Mouse (Mus musculus) midbrain, embryonic 14.5 days (tissue): ENCODE data around the gene Nmrk2. TPM values are rescaled to one million over a fixed set of nuclear protein-coding genes. Genes with fewer than 3 reads are reported as not detected.

Experiments
- ATAC-seq: fragments of 200-750 bp; cut with Nextera tagmentation; 2 replicates; pipeline ENCODE4 v1.8.0; 2017; ENCODE audit warnings: moderate number of reproducible peaks, moderate library complexity; ENCODE audit not compliant: low FRiP score, low TSS enrichment
- DNase-seq: peaks from one replicate; pipeline ENCODE4 v3.0.0-alpha.2; 2015
- H3K27ac ChIP-seq: fragments of 300-500 bp; sonication (generic); replicated peaks from 2 replicates; pipeline ENCODE4 v1.5.1; 2014; ENCODE audit warnings: mild to moderate bottlenecking, low read depth, low read length, moderate library complexity
- H3K27me3 ChIP-seq: fragments of 300-500 bp; sonication (generic); 2 replicates; pipeline ENCODE4 v1.6.1; 2014; ENCODE audit warnings: low read length, control low read depth, mixed read lengths; ENCODE audit not compliant: control insufficient read depth, insufficient read depth
- H3K36me3 ChIP-seq: fragments of 300-500 bp; sonication (generic); 2 replicates; pipeline ENCODE4 v1.6.1; 2014; ENCODE audit warnings: low read length, control low read depth; ENCODE audit not compliant: control insufficient read depth, insufficient read depth
- H3K4me1 ChIP-seq: fragments of 300-500 bp; sonication (generic); 2 replicates; pipeline ENCODE4 v1.6.1; 2014; ENCODE audit warnings: mild to moderate bottlenecking, antibody characterized with exemption, low read length, control low read depth; ENCODE audit not compliant: control insufficient read depth, insufficient read depth
- H3K4me2 ChIP-seq: fragments of 300-500 bp; sonication (generic); 2 replicates; pipeline ENCODE4 v1.6.1; 2014; ENCODE audit warnings: mild to moderate bottlenecking, low read length, moderate library complexity
- H3K4me3 ChIP-seq: fragments of 300-500 bp; sonication (generic); replicated peaks from 2 replicates; pipeline ENCODE4 v1.5.1; 2014; ENCODE audit warnings: low read depth, low read length
- H3K9ac ChIP-seq: fragments of 300-500 bp; sonication (generic); replicated peaks from 2 replicates; pipeline ENCODE4 v1.6.1; 2014; ENCODE audit warnings: mild to moderate bottlenecking, low read length, moderate library complexity
- H3K9me3 ChIP-seq: fragments of 300-500 bp; sonication (generic); 2 replicates; pipeline ENCODE4 v1.6.1; 2016; ENCODE audit warnings: low read length, control low read depth, mixed read lengths; ENCODE audit not compliant: control insufficient read depth
- WGBS: fragments of 180-500 bp; shearing (Covaris S2); extraction: QIAGEN DNeasy Blood & Tissue Kit; methylation state at CpG from one replicate; pipeline ENCODE4 v1.1.7; 2014; 5-methylcytosine and 5-hydroxymethylcytosine counted together
- polyA plus RNA-seq: library from polyadenylated mRNA; unstranded; fragments of >200 nt; fragmentation: Nextera tagmentation; extraction: Ambion mirVana; gene quantifications from 2 replicates; pipeline ENCODE4 v1.2.1, GENCODE M21; 2014

Nmrk2 gene
- polyA plus RNA-seq, 1 experiment from 2014 or later, result not detected

DNA sequence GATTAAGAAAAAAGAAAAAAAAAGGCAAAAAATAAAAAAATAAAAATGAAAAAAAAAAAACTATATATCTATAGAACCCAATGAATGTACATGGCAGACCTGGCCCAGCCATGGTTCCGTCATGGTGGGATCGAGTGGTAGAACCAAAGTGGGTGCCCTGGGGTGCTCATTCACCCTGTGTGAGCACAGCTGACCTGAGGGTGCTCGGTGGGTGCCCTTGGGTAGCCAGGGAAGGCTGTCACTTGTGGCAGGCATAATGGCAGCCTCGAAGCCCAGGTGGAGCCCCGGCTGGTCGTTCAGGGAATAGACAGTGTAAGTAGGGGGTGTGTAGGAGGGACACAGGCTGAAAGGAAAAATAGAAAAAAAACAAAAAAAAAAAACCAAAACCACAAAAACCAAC lies 50.6 kb downstream of the Nmrk2 start:
- DNase-seq, result no peak
- no peaks in the 10 kb centered on the region for H3K9me3 ChIP-seq
- ATAC-seq, result no peak
- no peak overlapping the region for H3K9ac ChIP-seq
- H3K4me2 ChIP-seq, result no peak overlapping the region
- no peaks in the 10 kb centered on the region for H3K27me3 ChIP-seq
- H3K4me1 ChIP-seq, result no peaks in the 10 kb centered on the region
- peaks cover 82% of the 10 kb centered on the region for H3K36me3 ChIP-seq
- H3K4me3 ChIP-seq, result no peak overlapping the region
- whole genome bisulfite sequencing, result 79% methylated on average over 6 of the region's 6 CpGs
- H3K27ac ChIP-seq, result no peak overlapping the region

Other genes starting within 250 kb of the Nmrk2 start
- 11.5 and 11.6 TPM in 2 replicates for gene Gng7, start 187.1 kb downstream of the Nmrk2 start, polyA plus RNA-seq
- gene Diras1, start 176.4 kb downstream of the Nmrk2 start, polyA plus RNA-seq, result 24.0 and 55.4 TPM in 2 replicates
- gene Slc39a3, start 164.6 kb downstream of the Nmrk2 start, polyA plus RNA-seq, result 32.4 and 34.9 TPM in 2 replicates
- gene Sgta, start 141.9 kb downstream of the Nmrk2 start, polyA plus RNA-seq, result 259 and 292 TPM in 2 replicates
- 31.2 and 38.2 TPM in 2 replicates for gene Thop1, start 132.0 kb downstream of the Nmrk2 start, polyA plus RNA-seq
- 0.09 and 0.31 TPM in 2 replicates for gene Creb3l3, start 103.2 kb downstream of the Nmrk2 start, polyA plus RNA-seq
- gene Map2k2, start 96.1 kb downstream of the Nmrk2 start, polyA plus RNA-seq, result 236 and 240 TPM in 2 replicates
- 8.1 and 12.4 TPM in 2 replicates for gene Zbtb7a, start 66.8 kb downstream of the Nmrk2 start, polyA plus RNA-seq
- gene Pias4, start 34.1 kb downstream of the Nmrk2 start, polyA plus RNA-seq, result 49.2 and 55.7 TPM in 2 replicates
- 479 and 528 TPM in 2 replicates for gene Eef2, start 25.4 kb downstream of the Nmrk2 start, polyA plus RNA-seq
- gene Dapk3, start 19.0 kb downstream of the Nmrk2 start, polyA plus RNA-seq, result 63.3 and 66.9 TPM in 2 replicates
- gene 4930442H23Rik, start 18.2 kb downstream of the Nmrk2 start, polyA plus RNA-seq, result 0.23 TPM in 1 of 2 replicates, not detected in the other
- 82.4 and 118 TPM in 2 replicates for gene Atcay, start 28.8 kb upstream of the Nmrk2 start, polyA plus RNA-seq
- 20.3 and 21.7 TPM in 2 replicates for gene Zfr2, start 31.1 kb upstream of the Nmrk2 start, polyA plus RNA-seq
- gene Matk, start 50.9 kb upstream of the Nmrk2 start, polyA plus RNA-seq, result 14.8 and 29.4 TPM in 2 replicates
- gene Mrpl54, start 64.9 kb upstream of the Nmrk2 start, polyA plus RNA-seq, result 121 and 152 TPM in 2 replicates
- gene Apba3, start 64.9 kb upstream of the Nmrk2 start, polyA plus RNA-seq, result 25.1 and 27.5 TPM in 2 replicates
- gene Tjp3, start 89.5 kb upstream of the Nmrk2 start, polyA plus RNA-seq, result 4.4 and 5.7 TPM in 2 replicates
- 102 and 132 TPM in 2 replicates for gene Pip5k1c, start 90.9 kb upstream of the Nmrk2 start, polyA plus RNA-seq
- gene Cactin, start 119.1 kb upstream of the Nmrk2 start, polyA plus RNA-seq, result 22.6 and 22.8 TPM in 2 replicates
- 2.9 and 3.7 TPM in 2 replicates for gene Tbxa2r, start 126.7 kb upstream of the Nmrk2 start, polyA plus RNA-seq
- not detected in 2 replicates for gene Gipc3, start 141.2 kb upstream of the Nmrk2 start, polyA plus RNA-seq
- 30.6 and 36.5 TPM in 2 replicates for gene Hmg20b, start 148.4 kb upstream of the Nmrk2 start, polyA plus RNA-seq
- 5.9 and 9.2 TPM in 2 replicates for gene Mfsd12, start 155.4 kb upstream of the Nmrk2 start, polyA plus RNA-seq
- gene 4930404N11Rik, start 163.8 kb upstream of the Nmrk2 start, polyA plus RNA-seq, result 0.32 and 0.37 TPM in 2 replicates
- gene Fzr1, start 176.5 kb upstream of the Nmrk2 start, polyA plus RNA-seq, result 122 and 146 TPM in 2 replicates
- 59.5 and 79.6 TPM in 2 replicates for gene Dohh, start 182.4 kb upstream of the Nmrk2 start, polyA plus RNA-seq
- gene Gm48551, start 182.4 kb upstream of the Nmrk2 start, polyA plus RNA-seq, result 4.5 and 8.2 TPM in 2 replicates
- gene Gm48552, start 187.0 kb upstream of the Nmrk2 start, polyA plus RNA-seq, result 1.3 and 2.9 TPM in 2 replicates
- gene Smim24, start 191.0 kb upstream of the Nmrk2 start, polyA plus RNA-seq, result 1.0 and 1.2 TPM in 2 replicates